Mouse (Mus musculus) adrenal gland, adult 8-10 months (tissue): ENCODE data around the gene Scrn3. TPM values are rescaled to one million over a fixed set of nuclear protein-coding genes. Genes with fewer than 3 reads are reported as not detected.

Experiments
- DNase-seq: peaks from one replicate; pipeline ENCODE4 v3.0.0; 2022
- total RNA-seq, 4 experiments: library from RNA; stranded (reverse); gene quantifications; 2 replicates each; pipeline ENCODE4 v1.2.4; 2022

Gene Scrn3
- total RNA-seq = 10 to 100 TPM; 23.9 to 33.8 (median 30.1) TPM

GRCm38 (mm10) chr2:73312152-73313116 lies at the start of gene Scrn3, which contains the start of gene Cir1:
TSS of gene Scrn3 (plus strand) at chr2:73312601.
TSS of gene Cir1 (minus strand) at chr2:73312701.
- DNase-seq = peak; percentile 93

- no peak for DNase-seq
These were observed 49.1 kb upstream of the Scrn3 start for GRCm38 (mm10) chr2:73263172-73263765.

- no peak for DNase-seq
These were observed 48.4 kb upstream of the Scrn3 start for GRCm38 (mm10) chr2:73263794-73264610.

GRCm38 (mm10) chr2:73264611-73265195 lies 47.7 kb upstream of the Scrn3 start:
- DNase-seq = no peak

GRCm38 (mm10) chr2:73266011-73266410 lies 46.4 kb upstream of the Scrn3 start:
- DNase-seq = no peak

GRCm38 (mm10) chr2:73266623-73267022 lies 45.8 kb upstream of the Scrn3 start:
- DNase-seq = no peak

- no peak for DNase-seq
These were observed 45.2 kb upstream of the Scrn3 start for GRCm38 (mm10) chr2:73267231-73267630.

GRCm38 (mm10) chr2:73267818-73268217 lies 44.6 kb upstream of the Scrn3 start:
- DNase-seq = no peak

GRCm38 (mm10) chr2:73268281-73268680 lies 44.1 kb upstream of the Scrn3 start:
- DNase-seq = no peak

- no peak for DNase-seq
These were observed 43.5 kb upstream of the Scrn3 start for GRCm38 (mm10) chr2:73268836-73269395.

GRCm38 (mm10) chr2:73269666-73270065 lies 42.7 kb upstream of the Scrn3 start:
- no peak for DNase-seq

GRCm38 (mm10) chr2:73270071-73270592 lies 42.3 kb upstream of the Scrn3 start:
- DNase-seq = no peak

GRCm38 (mm10) chr2:73270593-73271458 lies 41.6 kb upstream of the Scrn3 start:
- DNase-seq = no peak

- DNase-seq = no peak
These were observed 40.8 kb upstream of the Scrn3 start, which contains the start of gene Sp9 for GRCm38 (mm10) chr2:73271459-73272161. TSS of gene Sp9 (plus strand) at chr2:73271925.

GRCm38 (mm10) chr2:73272351-73273248 lies 39.8 kb upstream of the Scrn3 start:
- no peak for DNase-seq

- no peak for DNase-seq
These were observed 38.9 kb upstream of the Scrn3 start for GRCm38 (mm10) chr2:73273249-73274118.

GRCm38 (mm10) chr2:73274119-73274920 lies 38.1 kb upstream of the Scrn3 start:
- no peak for DNase-seq
